ENCODE assay signal across 8 mouse cellular contexts in the genomic region with DNA sequence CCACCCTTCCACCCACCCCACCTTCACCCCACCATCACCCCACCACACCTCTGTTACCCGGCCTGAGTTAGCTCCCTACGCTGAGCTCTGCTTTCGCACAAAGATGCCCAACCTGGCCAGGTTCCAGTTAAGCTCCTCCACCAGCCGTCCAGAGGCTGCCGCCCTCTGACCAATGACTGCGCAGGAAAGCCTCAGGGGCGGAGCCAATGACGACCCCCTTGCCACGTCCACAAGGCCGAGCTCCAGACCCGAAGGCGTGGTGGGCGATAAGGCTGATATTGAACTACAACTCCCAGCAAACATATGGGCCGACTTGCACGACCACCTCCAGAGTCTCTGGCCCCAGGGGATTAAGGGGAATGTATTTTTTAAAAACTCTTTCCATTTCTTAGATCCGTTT. TPM values are rescaled to one million over a fixed set of nuclear protein-coding genes. Genes with fewer than 3 reads are reported as not detected.
DNase-seq lines count a peak whose midpoint lies in the region; ATAC-seq lines count a peak whose summit lies in the region.

A gene (minus strand): TSS at position 174 of the 400 bp plus-strand sequence.

- peak; percentile 96 for DNase-seq in left cerebral cortex, postnatal 4 days
- no peak for DNase-seq in left cerebral cortex, adult 8-10 months (ENCODE audit: low spot score in 2 of 2)
- peak; percentile 65 for DNase-seq in c-Kit-positive CD71-positive TER-119-negative erythroid progenitor cells, embryonic 14.5 days (ENCODE audit: low read depth)
- DNase-seq in gastrocnemius, postnatal 10 days, result peak; percentile 91
- peak; percentile 91 for DNase-seq in liver, embryonic 11.5 days (ENCODE audit: low spot score)
- peak; percentile 63 to 86 for DNase-seq in urinary bladder, postnatal 36 days (ENCODE audit: low spot score in 2 of 2)

- no peaks in the 10 kb centered on the region for H3K9me3 ChIP-seq in hindbrain, embryonic 15.5 days
- no peaks in the 10 kb centered on the region for H3K9me3 ChIP-seq in liver, embryonic 11.5 days (ENCODE audit: control insufficient read depth, low read length)

- peak within 1 kb of the TSS; percentile 64 for H3K4me2 ChIP-seq in hindbrain, embryonic 15.5 days
- peak within 1 kb of the TSS; percentile 70 for H3K4me2 ChIP-seq in liver, embryonic 11.5 days

- peak within 1 kb of the TSS; percentile 40 for H3K4me3 ChIP-seq in hindbrain, embryonic 15.5 days
- peak within 1 kb of the TSS; percentile 61 for H3K4me3 ChIP-seq in liver, embryonic 11.5 days (ENCODE audit: low read depth, low read length)

- intact Hi-C loops in left cerebral cortex, postnatal 4 days (cut with DNase I), result no loop called here

- peak within 1 kb of the TSS; percentile 24; the same call in 1 of the 2 replicates for H3K27ac ChIP-seq in hindbrain, embryonic 15.5 days (replicated peaks)
- H3K27ac ChIP-seq in liver, embryonic 11.5 days (ENCODE audit: low read depth, low read length), result peak within 1 kb of the TSS; percentile 71

- H3K9ac ChIP-seq in hindbrain, embryonic 15.5 days, result 0 out of 2 replicates have a peak within 1 kb of the TSS, but pooled peaks have one; percentile 35
- H3K9ac ChIP-seq in liver, embryonic 11.5 days (ENCODE audit: low read depth, low read length), result peak within 1 kb of the TSS; percentile 66

- no peaks in the 10 kb centered on the region for H3K27me3 ChIP-seq in hindbrain, embryonic 15.5 days
- H3K27me3 ChIP-seq in liver, embryonic 11.5 days (replicated peaks; ENCODE audit: control insufficient read depth, insufficient read depth, low read length), result no peaks in the 10 kb centered on the region

- peaks cover 5% of the 10 kb centered on the region; the same call in 1 of the 2 replicates for H3K4me1 ChIP-seq in hindbrain, embryonic 15.5 days (replicated peaks)
- peaks cover 23% of the 10 kb centered on the region for H3K4me1 ChIP-seq in liver, embryonic 11.5 days (replicated peaks; ENCODE audit: control insufficient read depth, insufficient read depth, low read length)

- peak; percentile 92 for ATAC-seq in hindbrain, embryonic 15.5 days (ENCODE audit: low FRiP score, low read depth)
- peak; percentile 87 for ATAC-seq in liver, embryonic 11.5 days (replicated peaks; ENCODE audit: low FRiP score)
- ATAC-seq in monocyte, adult 5-6 weeks (replicated peaks; ENCODE audit: insufficient number of reproducible peaks, low FRiP score, low TSS enrichment, poor library complexity, severe bottlenecking), result no peak

- H3K36me3 ChIP-seq in hindbrain, embryonic 15.5 days, result no peaks in the 10 kb centered on the region
- H3K36me3 ChIP-seq in liver, embryonic 11.5 days (ENCODE audit: control insufficient read depth, insufficient read depth, low read length), result peaks cover 6% of the 10 kb centered on the region; the same call in 1 of the 2 replicates

- under 1% methylated on average over 16 of the region's 16 CpGs for WGBS in hindbrain, embryonic 15.5 days
- whole genome bisulfite sequencing in liver, embryonic 11.5 days, result under 1% methylated on average over 16 of the region's 16 CpGs

RNA-seq across cellular contexts. Expression of the gene that starts here (rescaled TPM):
- total RNA-seq in left cerebral cortex, postnatal 4 days (2021), result 10 to 100 TPM; 13.0 to 16.7 TPM
- total RNA-seq in left cerebral cortex, adult 8-10 months (2022), result 1 to 10 TPM; 5.7 to 8.3 (median 5.9) TPM
- 100 to 1,000 TPM; 103 to 148 TPM for total RNA-seq in gastrocnemius, postnatal 10 days (2021)
- polyA plus RNA-seq in hindbrain, embryonic 15.5 days (2015; fragmentation: Nextera tagmentation; extraction: Ambion mirVana), result 71.7 and 88.1 TPM in 2 replicates
- 146 and 163 TPM in 2 replicates for polyA plus RNA-seq in liver, embryonic 11.5 days (2014; fragmentation: Nextera tagmentation; extraction: Ambion mirVana)
- total RNA-seq in monocyte, adult 5-6 weeks (2017), result 6.2 to 20.1 TPM (median 15.3 TPM) in 3 replicates

Comparison
In these comparisons a context has a peak if more than half of its experiments do, and no peak if none do; other contexts are left out.
1. DNase-seq: peak in left cerebral cortex, postnatal 4 days (single experiment), c-Kit-positive CD71-positive TER-119-negative erythroid progenitor cells, embryonic 14.5 days (single experiment), gastrocnemius, postnatal 10 days (single experiment), liver, embryonic 11.5 days (single experiment) and urinary bladder, postnatal 36 days (2 of 2); none in left cerebral cortex, adult 8-10 months (0 of 2).